Mouse (Mus musculus): ENCODE results near the gene Per2.

DNA sequence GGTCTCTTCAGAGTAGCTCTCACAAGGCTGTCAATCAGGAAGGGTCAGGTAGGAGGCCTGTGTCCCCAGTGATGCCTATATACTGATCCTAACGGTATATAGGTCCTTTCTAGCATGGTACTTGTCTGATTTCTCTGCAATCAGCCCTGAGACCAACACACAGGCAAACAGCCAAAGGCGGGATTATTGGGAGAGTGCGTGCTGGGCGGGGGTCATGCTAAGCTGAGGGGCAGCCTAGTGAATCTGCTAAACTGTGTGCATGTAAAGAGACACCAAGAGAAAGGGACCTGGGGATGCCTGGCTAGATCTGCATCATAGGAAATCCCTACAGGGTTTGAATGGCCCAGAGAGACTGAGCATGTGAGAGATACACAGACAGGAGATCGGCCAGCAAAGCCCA, 43.8 kb downstream of the Per2 start:
- no peak for TF ChIP-seq CTCF (IDR thresholded peaks at IDR 0.05; ENCODE audit: low read depth)
- no peak for TF ChIP-seq EP300 (optimal IDR thresholded peaks at IDR 0.05)
